Mouse (Mus musculus) fat pad, adult 2 months (tissue): Measurements from ENCODE around the gene Nav2.

Experiments
- DNase-seq: peaks from one replicate; pipeline ENCODE4 v3.0.0-alpha.2; 2011; ENCODE audit warnings: low read depth, low spot score; ENCODE audit errors: extremely low read depth

The Nav2 gene

GRCm38 (mm10) chr7:49375499-49375974 lies 467.0 kb downstream of the Nav2 start:
- DNase-seq, result no peak

GRCm38 (mm10) chr7:49378608-49379007 lies 470.1 kb downstream of the Nav2 start:
- no peak for DNase-seq

- no peak for DNase-seq
Observed at GRCm38 (mm10) chr7:49380940-49381339, 472.4 kb downstream of the Nav2 start.

- DNase-seq, result no peak
Observed at GRCm38 (mm10) chr7:49382884-49383283, 474.4 kb downstream of the Nav2 start.

- DNase-seq, result no peak
Observed at GRCm38 (mm10) chr7:49388137-49388536, 479.6 kb downstream of the Nav2 start.

- DNase-seq, result no peak
Observed at GRCm38 (mm10) chr7:49390312-49390711, 481.8 kb downstream of the Nav2 start.

GRCm38 (mm10) chr7:49390829-49391228 lies 482.3 kb downstream of the Nav2 start:
- DNase-seq, result no peak

- no peak for DNase-seq
Observed at GRCm38 (mm10) chr7:49392180-49392579, 483.7 kb downstream of the Nav2 start.

- DNase-seq, result no peak
Observed at GRCm38 (mm10) chr7:49392834-49393233, 484.3 kb downstream of the Nav2 start.

GRCm38 (mm10) chr7:49393857-49394256 lies 485.3 kb downstream of the Nav2 start:
- DNase-seq, result no peak

- DNase-seq, result no peak
Observed at GRCm38 (mm10) chr7:49396202-49396601, 487.7 kb downstream of the Nav2 start.

- no peak for DNase-seq
Observed at GRCm38 (mm10) chr7:49397441-49398003, 489.0 kb downstream of the Nav2 start.

- no peak for DNase-seq
Observed at GRCm38 (mm10) chr7:49398020-49398516, 489.6 kb downstream of the Nav2 start.

GRCm38 (mm10) chr7:49399314-49399713 lies 490.8 kb downstream of the Nav2 start:
- DNase-seq, result no peak

- no peak for DNase-seq
Observed at GRCm38 (mm10) chr7:49400463-49400862, 491.9 kb downstream of the Nav2 start.

- no peak for DNase-seq
Observed at GRCm38 (mm10) chr7:49402526-49402925, 494.0 kb downstream of the Nav2 start.

GRCm38 (mm10) chr7:49407688-49408087 lies 499.2 kb downstream of the Nav2 start:
- no peak for DNase-seq

- DNase-seq, result no peak
Observed at GRCm38 (mm10) chr7:49408625-49409024, 500.1 kb downstream of the Nav2 start.

GRCm38 (mm10) chr7:49409265-49409664 lies 500.7 kb downstream of the Nav2 start:
- DNase-seq, result no peak

- DNase-seq, result no peak
Observed at GRCm38 (mm10) chr7:49410188-49410587, 501.7 kb downstream of the Nav2 start.

GRCm38 (mm10) chr7:49410892-49411291 lies 502.4 kb downstream of the Nav2 start:
- DNase-seq, result no peak

- DNase-seq, result no peak
Observed at GRCm38 (mm10) chr7:49411803-49412202, 503.3 kb downstream of the Nav2 start.

- no peak for DNase-seq
Observed at GRCm38 (mm10) chr7:49415131-49415530, 506.6 kb downstream of the Nav2 start.
